Mouse (Mus musculus): ENCODE results near the gene Ifrd2.

GRCm38 (mm10) chr9:107566855-107567254 lies 20.6 kb upstream of the Ifrd2 start:
- no peak for TF ChIP-seq GATA1 (IDR thresholded peaks at IDR 0.05; ENCODE audit: borderline replicate concordance, low read length)
- TF ChIP-seq CTCF (IDR thresholded peaks at IDR 0.05; ENCODE audit: low read depth, low read length): no peak
- no peak for TF ChIP-seq TAL1 (conservative IDR thresholded peaks at IDR 0.05; ENCODE audit: low read depth, low read length)
- no peak for TF ChIP-seq POLR2AphosphoS5 (IDR thresholded peaks at IDR 0.05; ENCODE audit: insufficient replicate concordance, low read depth, low read length)
- no peak for TF ChIP-seq GATA2 (IDR thresholded peaks at IDR 0.05; ENCODE audit: borderline replicate concordance, low read depth, low read length)

Measured in G1E (cell line).